Mouse (Mus musculus) embryonic fibroblast, embryonic 13.5 days (primary cell): ENCODE results near the gene Kcng3.

Source experiments
- CTCF ChIP-seq: IDR thresholded peaks from 2 replicates; pipeline ENCODE4 v1.5.1; 2011; ENCODE audit warnings: mild to moderate bottlenecking, control low read depth, low read length, moderate library complexity, borderline replicate concordance; ENCODE audit not compliant: insufficient read depth
- POLR2A ChIP-seq: IDR thresholded peaks from 2 replicates; pipeline ENCODE4 v1.6.1; 2011; ENCODE audit warnings: low read depth, mild to moderate bottlenecking, control low read depth, low read length, moderate library complexity

GRCm38 (mm10) chr17:83572366-83572765, 59.3 kb downstream of the Kcng3 start:
- no peak for TF ChIP-seq POLR2A
- no peak for TF ChIP-seq CTCF
